Mouse (Mus musculus) midbrain, embryonic 12.5 days (tissue): ENCODE measurements around the gene Rbp2. TPM values are rescaled to one million over a fixed set of nuclear protein-coding genes. Genes with fewer than 3 reads are reported as not detected.

Source experiments
- ATAC-seq: fragments of 200-750 bp; cut with Nextera tagmentation; 2 replicates; pipeline ENCODE4 v1.8.0; 2017; ENCODE audit warnings: low read depth, moderate TSS enrichment, moderate library complexity; ENCODE audit not compliant: low FRiP score
- H3K27ac ChIP-seq: fragments of 300-500 bp; sonication (generic); replicated peaks from 2 replicates; pipeline ENCODE4 v1.5.1; 2016; ENCODE audit warnings: mild to moderate bottlenecking
- H3K27me3 ChIP-seq: fragments of 300-500 bp; sonication (generic); 2 replicates; pipeline ENCODE4 v1.6.1; 2016; ENCODE audit warnings: mild to moderate bottlenecking
- H3K36me3 ChIP-seq: fragments of 300-500 bp; sonication (generic); 2 replicates; pipeline ENCODE4 v1.6.1; 2016
- H3K4me1 ChIP-seq: fragments of 300-500 bp; sonication (generic); 2 replicates; pipeline ENCODE4 v1.6.1; 2016
- H3K4me2 ChIP-seq: fragments of 300-500 bp; sonication (generic); replicated peaks from 2 replicates; pipeline ENCODE4 v1.6.1; 2016; ENCODE audit warnings: mild to moderate bottlenecking, moderate library complexity
- H3K4me3 ChIP-seq: fragments of 300-500 bp; sonication (generic); 2 replicates; pipeline ENCODE4 v1.5.1; 2016; ENCODE audit warnings: mild to moderate bottlenecking
- H3K9ac ChIP-seq: fragments of 300-500 bp; sonication (generic); replicated peaks from 2 replicates; pipeline ENCODE4 v1.6.1; 2016; ENCODE audit warnings: mild to moderate bottlenecking, moderate library complexity
- H3K9me3 ChIP-seq: fragments of 300-500 bp; sonication (generic); 2 replicates; pipeline ENCODE4 v1.6.1; 2016; ENCODE audit warnings: mild to moderate bottlenecking
- WGBS: fragments of 180-500 bp; shearing (Covaris S2); methylation state at CpG from one replicate; pipeline ENCODE4 v1.1.7; 2016; 5-methylcytosine and 5-hydroxymethylcytosine counted together
- polyA plus RNA-seq: library from polyadenylated mRNA; unstranded; fragments of >200 nt; fragmentation: Nextera tagmentation; extraction: Ambion mirVana; gene quantifications from 2 replicates; pipeline ENCODE4 v1.2.1, GENCODE M21; 2016

The Rbp2 gene
- polyA plus RNA-seq = 0.32 TPM in 1 of 2 replicates, not detected in the other

DNA sequence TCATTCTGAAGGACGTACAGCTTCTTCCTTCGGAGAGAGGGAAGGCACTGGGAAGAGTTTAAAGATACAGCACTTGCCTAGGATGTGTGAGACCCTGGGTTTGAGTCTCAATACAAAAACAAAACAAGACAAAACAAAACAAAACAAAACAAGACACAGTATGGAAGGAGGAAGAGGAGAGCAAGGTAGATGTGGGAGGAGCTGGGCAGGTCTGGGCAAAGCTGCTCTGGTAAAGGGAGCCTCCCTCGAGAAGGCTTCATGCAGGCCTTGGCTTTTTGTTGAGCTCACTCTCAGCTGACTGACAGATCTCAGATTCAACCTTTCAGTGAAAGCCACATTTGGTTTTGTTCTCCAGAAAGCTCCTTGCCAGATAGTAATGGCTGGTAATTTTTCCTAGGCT, at the start of gene Rbp2:
Gene Rbp2 (plus strand): TSS at position 301 of the 400 bp plus-strand sequence.
- H3K4me3 ChIP-seq = no peak within 1 kb of the TSS
- H3K9ac ChIP-seq = no peak within 1 kb of the TSS
- no peak within 1 kb of the TSS for H3K4me2 ChIP-seq
- H3K36me3 ChIP-seq = no peaks in the 10 kb centered on the region
- 82% methylated on average over 3 of the region's 3 CpGs for WGBS
- ATAC-seq = no peak
- no peak within 1 kb of the TSS for H3K27ac ChIP-seq
- no peaks in the 10 kb centered on the region for H3K27me3 ChIP-seq
- no peaks in the 10 kb centered on the region for H3K9me3 ChIP-seq
- no peaks in the 10 kb centered on the region for H3K4me1 ChIP-seq

DNA sequence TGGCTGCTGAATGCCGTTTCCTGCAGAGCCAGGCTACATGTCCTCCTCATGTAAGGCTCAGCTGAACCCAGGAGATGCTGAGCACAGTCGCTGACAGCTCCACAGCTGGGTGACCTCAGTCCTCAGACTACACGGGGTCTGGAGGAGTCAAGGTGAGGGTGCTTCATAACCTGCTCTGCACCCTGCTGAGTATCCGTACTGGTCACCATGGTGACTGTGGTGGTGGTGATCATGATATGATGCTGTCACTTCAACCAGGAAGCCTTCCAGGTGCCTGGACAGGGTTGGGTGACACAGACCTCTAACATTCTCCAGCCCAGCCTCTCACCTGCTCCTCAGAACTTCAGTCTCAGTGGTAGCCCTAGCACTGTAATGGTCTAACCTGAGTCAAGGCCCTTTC, 48.1 kb upstream of the Rbp2 start:
- Histone ChIP-seq H3K4me3 (no peak overlapping the region), H3K4me1 (peaks cover 17% of the 10 kb centered on the region), H3K27me3 (peaks cover 19% of the 10 kb centered on the region), H3K4me2 (no peak overlapping the region), H3K9me3 (no peaks in the 10 kb centered on the region), H3K9ac (no peak overlapping the region), H3K36me3 (no peaks in the 10 kb centered on the region), H3K27ac (no peak overlapping the region)
- no peak for ATAC-seq
- WGBS = 90% methylated on average over 4 of the region's 4 CpGs

- Histone ChIP-seq H3K4me3 (no peak overlapping the region), H3K4me2 (no peak overlapping the region), H3K27ac (no peak overlapping the region), H3K36me3 (no peaks in the 10 kb centered on the region), H3K9me3 (no peaks in the 10 kb centered on the region), H3K9ac (no peak overlapping the region), H3K27me3 (peaks cover 15% of the 10 kb centered on the region), H3K4me1 (peaks cover 7% of the 10 kb centered on the region; the same call in 1 of the 2 replicates)
- WGBS = 64% methylated on average over 3 of the region's 3 CpGs
- ATAC-seq = no peak
Measured at GRCm38 (mm10) chr9:98439091-98439490, 46.8 kb upstream of the Rbp2 start.

GRCm38 (mm10) chr9:98442638-98443037, 43.3 kb upstream of the Rbp2 start:
- no peak for ATAC-seq
- Histone ChIP-seq H3K27ac (no peak overlapping the region), H3K27me3 (peaks cover 5% of the 10 kb centered on the region), H3K36me3 (no peaks in the 10 kb centered on the region), H3K4me1 (peaks cover 7% of the 10 kb centered on the region; the same call in 1 of the 2 replicates), H3K4me3 (no peak overlapping the region), H3K4me2 (no peak overlapping the region), H3K9ac (no peak overlapping the region), H3K9me3 (no peaks in the 10 kb centered on the region)
- WGBS = 42% methylated on average over 5 of the region's 5 CpGs

DNA sequence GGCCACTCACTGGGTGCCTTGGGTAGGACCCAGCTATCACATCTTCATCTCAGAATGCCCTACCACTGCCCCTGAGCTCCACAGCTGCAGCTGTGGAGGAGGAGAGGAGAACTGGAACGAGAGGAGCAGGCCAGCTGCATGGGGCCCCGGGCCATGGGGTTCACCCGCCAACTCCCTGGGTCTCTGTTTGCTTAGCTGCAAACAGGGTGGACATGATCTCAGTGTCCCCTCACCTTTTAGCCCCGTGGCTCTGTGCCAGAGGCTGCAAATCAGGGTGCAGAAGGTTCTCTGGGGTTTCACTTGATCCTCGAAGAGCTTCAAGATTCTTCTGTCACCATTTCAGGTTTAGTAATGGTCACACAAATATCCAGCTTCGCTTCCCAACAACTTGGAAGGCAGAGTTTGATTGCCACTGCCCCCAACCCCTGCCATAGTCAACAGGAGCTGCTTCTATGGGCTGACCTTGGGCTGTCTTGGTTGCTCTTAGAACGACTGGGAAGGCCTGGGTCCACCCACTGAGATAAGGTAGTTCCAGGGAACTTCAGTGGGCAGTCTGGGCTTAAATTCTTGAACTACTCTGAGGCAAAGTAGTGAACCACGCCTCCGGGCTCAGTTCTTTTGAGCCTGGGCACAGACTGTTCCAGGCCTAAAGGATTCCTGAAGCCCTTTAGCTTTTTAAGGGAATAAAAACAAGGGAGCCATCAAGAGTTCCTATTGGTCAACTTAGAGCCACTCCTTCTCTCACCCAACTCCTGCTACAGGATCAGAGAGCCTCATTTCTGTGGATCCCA, 40.4 kb upstream of the Rbp2 start:
- H3K27me3 ChIP-seq = peaks cover 5% of the 10 kb centered on the region
- no peaks in the 10 kb centered on the region for H3K9me3 ChIP-seq
- H3K4me1 ChIP-seq = no peaks in the 10 kb centered on the region
- no peaks in the 10 kb centered on the region for H3K36me3 ChIP-seq
- no peak overlapping the region for H3K4me3 ChIP-seq
- no peak overlapping the region for H3K9ac ChIP-seq
- H3K4me2 ChIP-seq = no peak overlapping the region
- ATAC-seq = no peak
- WGBS = 82% methylated on average over 9 of the region's 9 CpGs
- H3K27ac ChIP-seq = no peak overlapping the region

DNA sequence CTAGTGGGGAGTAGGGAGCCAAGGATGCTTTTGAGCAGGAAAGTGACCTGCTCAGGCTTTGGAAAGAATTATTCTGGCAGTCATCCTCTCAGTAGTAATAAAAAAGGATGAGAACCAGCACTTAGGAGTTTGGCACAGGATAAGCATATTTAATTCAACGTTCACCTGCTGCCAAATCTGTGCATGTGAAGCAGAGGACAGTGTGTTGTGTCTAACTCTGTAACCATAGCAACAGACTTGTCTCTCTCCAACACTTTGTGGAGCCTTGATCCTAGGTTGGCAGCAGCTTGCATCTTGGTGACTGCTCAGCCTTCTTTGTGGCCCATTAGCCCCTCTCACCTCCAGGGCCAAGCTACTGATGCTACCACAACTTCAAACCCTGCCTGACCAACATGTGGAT, 34.9 kb upstream of the Rbp2 start:
- H3K27me3 ChIP-seq = no peaks in the 10 kb centered on the region
- H3K27ac ChIP-seq = no peak overlapping the region
- H3K4me1 ChIP-seq = no peaks in the 10 kb centered on the region
- ATAC-seq = no peak
- WGBS = 76% methylated on average over 1 of the region's 1 CpGs
- H3K36me3 ChIP-seq = no peaks in the 10 kb centered on the region
- H3K4me3 ChIP-seq = no peak overlapping the region
- no peak overlapping the region for H3K4me2 ChIP-seq
- H3K9ac ChIP-seq = no peak overlapping the region
- H3K9me3 ChIP-seq = no peaks in the 10 kb centered on the region; the same call in 1 of the 2 replicates

- no peaks in the 10 kb centered on the region for H3K36me3 ChIP-seq
- H3K27me3 ChIP-seq = no peaks in the 10 kb centered on the region
- H3K27ac ChIP-seq = no peak overlapping the region
- peaks cover 2% of the 10 kb centered on the region; the same call in 1 of the 2 replicates for H3K4me1 ChIP-seq
- no peak overlapping the region for H3K4me2 ChIP-seq
- no peak for ATAC-seq
- H3K9ac ChIP-seq = no peak overlapping the region
- H3K9me3 ChIP-seq = no peaks in the 10 kb centered on the region
- 73% methylated on average over 2 of the region's 2 CpGs for WGBS
- H3K4me3 ChIP-seq = no peak overlapping the region
Measured at GRCm38 (mm10) chr9:98466709-98467108, 19.2 kb upstream of the Rbp2 start.

DNA sequence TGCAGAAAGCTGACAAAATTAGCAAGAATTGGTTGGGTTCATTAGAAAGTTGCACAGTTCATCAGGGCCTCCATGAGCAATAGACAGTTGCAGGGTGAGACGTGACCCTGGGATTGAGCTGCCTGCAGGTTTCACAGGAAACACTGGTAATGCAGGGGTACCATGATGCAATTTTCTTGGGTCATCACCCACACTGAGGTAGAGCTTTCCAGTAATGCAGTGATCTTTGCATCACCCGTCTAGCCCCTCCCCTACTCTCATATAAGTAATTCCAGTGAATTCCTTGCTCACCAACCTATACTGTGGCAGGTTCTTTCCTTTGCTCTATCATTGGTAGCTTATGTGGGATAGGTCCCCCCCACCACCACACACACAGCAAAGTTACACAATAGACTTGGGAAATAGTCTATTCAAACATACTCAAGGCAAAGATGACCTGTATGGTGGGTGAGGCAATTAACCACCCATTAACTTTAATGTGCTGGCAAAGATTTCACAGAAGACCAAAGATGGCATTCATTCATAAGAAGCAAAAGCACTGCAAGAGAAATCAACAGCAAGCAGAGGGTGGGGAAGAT, 5.7 kb upstream of the Rbp2 start:
- no peak overlapping the region for H3K9ac ChIP-seq
- 89% methylated on average over 2 of the region's 2 CpGs for WGBS
- H3K36me3 ChIP-seq = no peaks in the 10 kb centered on the region
- H3K27me3 ChIP-seq = no peaks in the 10 kb centered on the region
- H3K4me1 ChIP-seq = no peaks in the 10 kb centered on the region
- no peak for ATAC-seq
- H3K9me3 ChIP-seq = no peaks in the 10 kb centered on the region
- no peak overlapping the region for H3K27ac ChIP-seq
- no peak overlapping the region for H3K4me3 ChIP-seq
- no peak overlapping the region for H3K4me2 ChIP-seq

DNA sequence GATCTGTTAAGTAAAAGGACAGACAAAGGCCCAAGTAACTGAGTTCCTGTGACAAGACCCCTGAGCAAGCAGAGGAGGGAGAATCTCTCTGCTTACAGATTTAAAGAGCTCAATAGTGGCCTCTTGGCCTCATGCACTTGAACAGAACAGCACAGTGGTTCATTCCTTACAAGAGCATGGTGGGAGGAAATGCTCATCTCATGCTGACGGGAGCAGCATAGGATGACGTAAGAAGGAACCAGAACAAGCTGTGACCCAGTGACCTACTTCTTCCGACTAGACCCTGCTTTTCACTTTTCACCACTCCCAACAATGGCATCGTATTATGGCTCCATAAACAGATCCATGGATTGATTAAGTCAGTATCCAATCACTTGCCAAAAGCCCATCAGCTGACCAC, 3.7 kb upstream of the Rbp2 start:
- no peaks in the 10 kb centered on the region for H3K36me3 ChIP-seq
- ATAC-seq = no peak

DNA sequence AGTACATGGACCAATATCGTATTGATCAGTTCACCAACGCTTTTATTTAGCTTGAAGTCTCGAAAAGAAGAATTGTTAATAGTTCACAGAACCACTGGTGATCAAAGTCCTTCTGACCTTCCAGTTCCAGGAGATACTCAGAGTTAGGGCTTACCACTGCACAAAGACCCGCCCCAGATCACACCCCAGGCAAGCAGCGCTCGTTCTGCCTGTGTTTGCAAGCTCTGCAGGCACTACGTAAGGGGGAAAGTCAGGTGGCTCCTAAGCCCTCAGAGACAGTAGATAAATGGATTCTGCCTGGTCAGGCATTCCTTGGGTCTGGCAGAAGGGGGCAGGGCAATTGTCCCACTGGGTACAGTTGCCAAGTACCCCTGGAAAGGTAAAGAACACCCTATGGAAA, 895 bp upstream of the Rbp2 start:
- Histone ChIP-seq H3K4me3 (no peak overlapping the region), H3K9ac (no peak overlapping the region), H3K4me1 (no peaks in the 10 kb centered on the region), H3K9me3 (no peaks in the 10 kb centered on the region), H3K4me2 (no peak overlapping the region), H3K27ac (no peak overlapping the region), H3K27me3 (no peaks in the 10 kb centered on the region), H3K36me3 (no peaks in the 10 kb centered on the region)
- no peak for ATAC-seq
- WGBS = 85% methylated on average over 7 of the region's 7 CpGs

More for the DNA sequence above, 3.7 kb upstream of the Rbp2 start:
- WGBS = 70% methylated on average over 4 of the region's 4 CpGs
- no peaks in the 10 kb centered on the region for H3K27me3 ChIP-seq
- no peaks in the 10 kb centered on the region for H3K4me1 ChIP-seq
- no peak overlapping the region for H3K27ac ChIP-seq
- no peaks in the 10 kb centered on the region for H3K9me3 ChIP-seq
- no peak overlapping the region for H3K9ac ChIP-seq
- no peak overlapping the region for H3K4me3 ChIP-seq
- no peak overlapping the region for H3K4me2 ChIP-seq

- Histone ChIP-seq H3K4me3 (no peak overlapping the region), H3K9me3 (no peaks in the 10 kb centered on the region), H3K9ac (no peak overlapping the region), H3K4me2 (no peak overlapping the region), H3K27ac (no peak overlapping the region), H3K4me1 (no peaks in the 10 kb centered on the region), H3K27me3 (no peaks in the 10 kb centered on the region), H3K36me3 (no peaks in the 10 kb centered on the region)
- no peak for ATAC-seq
- 77% methylated on average over 6 of the region's 6 CpGs for WGBS
Measured at GRCm38 (mm10) chr9:98487273-98487672, 1.4 kb downstream of the Rbp2 start.

DNA sequence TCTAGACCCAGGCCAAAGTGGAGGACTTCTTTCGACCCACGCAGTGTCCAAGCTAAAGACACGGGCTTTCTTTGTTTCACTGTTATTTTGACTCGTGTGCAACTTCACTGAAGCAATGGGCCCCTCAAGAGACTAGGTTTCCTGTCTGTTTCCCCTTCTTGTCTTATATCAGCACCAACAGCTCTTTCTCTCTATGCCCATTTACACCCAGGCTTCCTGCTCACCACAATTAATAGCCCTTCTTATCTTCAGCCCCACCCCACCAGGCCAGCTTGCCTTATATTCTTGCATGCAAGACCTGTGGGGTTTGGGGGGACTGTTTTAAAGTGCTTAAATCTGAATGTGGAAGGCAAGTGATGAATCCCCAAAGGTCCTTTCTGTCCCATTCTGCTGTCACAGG, 3.6 kb downstream of the Rbp2 start:
- Histone ChIP-seq H3K9me3 (no peaks in the 10 kb centered on the region), H3K4me1 (no peaks in the 10 kb centered on the region), H3K4me3 (no peak overlapping the region), H3K27me3 (no peaks in the 10 kb centered on the region), H3K9ac (no peak overlapping the region), H3K36me3 (no peaks in the 10 kb centered on the region), H3K4me2 (no peak overlapping the region), H3K27ac (no peak overlapping the region)
- ATAC-seq = no peak
- 91% methylated on average over 4 of the region's 4 CpGs for WGBS
